Mouse (Mus musculus): Measurements from ENCODE around the gene Cacna2d2. TPM values are rescaled to one million over a fixed set of nuclear protein-coding genes. Genes with fewer than 3 reads are reported as not detected.

The Cacna2d2 gene
- polyA plus RNA-seq, 1 experiment from 2014 or later = 4.6 TPM

DNA sequence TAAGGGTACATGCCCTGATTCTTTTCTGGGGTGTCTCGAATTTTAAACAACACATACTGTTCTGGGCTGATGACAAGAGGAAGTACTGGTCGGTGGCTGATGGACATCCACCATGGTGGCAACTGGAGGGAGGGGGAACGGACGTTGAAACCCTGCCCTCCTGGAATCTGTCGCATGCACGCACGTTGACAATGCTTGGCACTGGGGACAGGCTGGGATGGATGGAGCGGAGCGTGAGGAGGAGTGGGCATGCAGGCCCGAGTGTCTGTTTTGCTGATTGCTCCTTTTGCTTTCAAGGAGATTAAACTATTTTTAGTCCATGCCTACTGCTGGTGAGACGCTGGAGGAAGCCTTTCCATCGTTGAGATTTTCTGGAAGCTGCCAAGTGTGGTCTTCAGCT lies 43.9 kb downstream of the Cacna2d2 start:
- Histone ChIP-seq H3K9me3 (replicated peaks) (no peaks in the 10 kb centered on the region), H3K4me3 (no peak overlapping the region), H3K36me3 (no peaks in the 10 kb centered on the region), H3K27me3 (no peaks in the 10 kb centered on the region), H3K27ac (peak overlapping the region; percentile 73), H3K4me2 (replicated peaks) (no peak overlapping the region), H3K9ac (no peak overlapping the region), H3K4me1 (peaks cover 45% of the 10 kb centered on the region)
- WGBS = 58% methylated on average over 12 of the region's 12 CpGs
- no peak for ATAC-seq (ENCODE audit: low FRiP score)

DNA sequence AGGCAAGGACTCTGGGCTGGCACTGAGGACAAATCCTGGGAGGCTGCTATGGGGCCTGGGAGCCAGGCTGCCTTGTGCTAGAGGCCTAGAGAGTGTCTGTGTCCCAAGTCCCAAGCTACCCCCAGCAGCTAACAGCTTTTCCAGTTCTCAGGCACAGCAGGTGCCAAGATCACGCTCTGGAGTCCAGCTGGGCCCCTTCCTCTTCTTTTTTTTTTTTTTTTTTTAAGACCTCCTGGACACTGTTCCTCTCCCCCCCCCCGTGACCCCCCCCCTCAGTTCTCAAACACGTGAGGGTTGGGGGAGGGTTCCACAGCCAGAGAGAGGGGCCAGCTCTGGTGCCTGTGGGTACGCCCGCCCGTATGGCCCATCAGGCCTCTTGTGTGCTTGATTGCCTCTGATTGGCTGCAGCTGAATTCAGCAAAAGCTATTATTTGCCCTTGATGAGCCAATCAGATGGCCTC lies 45.6 kb downstream of the Cacna2d2 start:
- H3K36me3 ChIP-seq = no peaks in the 10 kb centered on the region
- H3K27ac ChIP-seq = peak overlapping the region; percentile 73
- H3K4me2 ChIP-seq (replicated peaks) = no peak overlapping the region
- ATAC-seq (ENCODE audit: low FRiP score) = peak; percentile 75
- H3K4me3 ChIP-seq = no peak overlapping the region
- no peaks in the 10 kb centered on the region for H3K27me3 ChIP-seq
- H3K4me1 ChIP-seq = peaks cover 54% of the 10 kb centered on the region
- H3K9me3 ChIP-seq (replicated peaks) = no peaks in the 10 kb centered on the region
- no peak overlapping the region for H3K9ac ChIP-seq
- 4% methylated on average over 4 of the region's 6 CpGs for WGBS

GRCm38 (mm10) chr9:107448805-107449517 lies 49.5 kb downstream of the Cacna2d2 start:
- no peaks in the 10 kb centered on the region for H3K9me3 ChIP-seq (replicated peaks)
- no peak overlapping the region for H3K4me2 ChIP-seq (replicated peaks)
- H3K4me3 ChIP-seq = no peak overlapping the region
- no peaks in the 10 kb centered on the region for H3K27me3 ChIP-seq
- H3K9ac ChIP-seq = peak overlapping the region; percentile 18; the same call in 1 of the 2 replicates
- peak overlapping the region; percentile 52; the same call in 1 of the 2 replicates for H3K27ac ChIP-seq
- no peak for ATAC-seq (ENCODE audit: low FRiP score)
- peaks cover 64% of the 10 kb centered on the region for H3K4me1 ChIP-seq
- WGBS = 51% methylated on average over 22 of the region's 22 CpGs
- H3K36me3 ChIP-seq = no peaks in the 10 kb centered on the region

DNA sequence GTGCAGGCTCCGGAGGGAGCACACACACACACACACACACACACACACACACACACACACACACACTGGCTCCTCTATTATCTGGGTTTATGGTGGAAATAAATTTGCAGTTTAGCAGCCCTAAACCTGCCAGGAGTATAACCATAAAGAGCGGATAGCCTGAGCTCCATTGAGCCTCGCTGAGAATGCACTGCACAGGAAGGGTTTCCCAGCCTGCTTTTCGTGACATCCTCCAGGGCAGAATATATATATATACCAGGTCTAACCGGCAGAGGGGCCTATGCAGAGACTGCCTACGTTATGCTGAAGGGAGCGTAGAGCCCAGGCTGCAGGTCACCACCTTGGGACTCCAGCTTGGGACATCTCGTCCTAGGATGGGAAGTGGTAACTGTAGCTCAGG lies 52.0 kb downstream of the Cacna2d2 start:
- no peaks in the 10 kb centered on the region for H3K9me3 ChIP-seq (replicated peaks)
- no peak overlapping the region for H3K4me3 ChIP-seq
- peaks cover 46% of the 10 kb centered on the region for H3K4me1 ChIP-seq
- 0 out of 2 replicates have a peak overlapping the region, but pooled peaks have one; percentile 25 for H3K9ac ChIP-seq
- peak overlapping the region; percentile 66 for H3K27ac ChIP-seq
- ATAC-seq (ENCODE audit: low FRiP score) = no peak
- no peaks in the 10 kb centered on the region for H3K36me3 ChIP-seq
- H3K27me3 ChIP-seq = no peaks in the 10 kb centered on the region
- no peak overlapping the region for H3K4me2 ChIP-seq (replicated peaks)
- 72% methylated on average over 8 of the region's 8 CpGs for WGBS

DNA sequence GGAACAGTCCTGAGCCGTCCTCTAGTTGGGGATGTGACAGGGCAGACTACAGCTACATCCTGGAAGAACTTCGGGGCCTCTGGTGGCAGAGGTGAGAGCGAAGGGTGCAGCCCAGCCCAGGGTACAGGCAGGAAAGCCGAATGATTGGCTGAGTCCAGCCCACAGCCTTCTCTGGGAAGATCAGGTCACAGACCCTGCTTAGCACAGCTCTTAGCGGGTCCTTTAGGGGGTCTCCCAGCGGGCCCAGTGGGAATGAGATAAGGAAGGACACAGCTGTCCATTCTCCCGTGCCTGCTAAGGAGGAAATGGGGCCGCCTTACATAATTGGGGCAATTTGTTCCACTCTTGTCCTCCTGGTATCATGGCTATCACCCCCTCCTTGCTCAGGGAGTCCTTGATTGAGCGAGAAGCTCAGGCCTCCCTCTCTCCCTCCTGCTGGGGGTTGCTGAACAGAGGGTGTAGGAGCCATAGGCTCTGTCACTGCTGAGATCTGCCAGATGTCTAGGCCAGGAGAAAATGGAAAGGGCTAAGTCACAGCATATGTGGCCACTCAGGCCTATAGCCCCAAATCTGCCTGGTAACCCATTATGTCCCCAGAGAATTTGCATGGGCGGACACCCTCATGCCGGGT lies 52.6 kb downstream of the Cacna2d2 start:
- no peaks in the 10 kb centered on the region for H3K9me3 ChIP-seq (replicated peaks)
- H3K9ac ChIP-seq = 0 out of 2 replicates have a peak overlapping the region, but pooled peaks have one; percentile 25
- peak; percentile 73 for ATAC-seq (ENCODE audit: low FRiP score)
- no peak overlapping the region for H3K4me3 ChIP-seq
- no peaks in the 10 kb centered on the region for H3K36me3 ChIP-seq
- whole genome bisulfite sequencing = 41% methylated on average over 11 of the region's 11 CpGs
- H3K27ac ChIP-seq = peak overlapping the region; percentile 66
- H3K27me3 ChIP-seq = no peaks in the 10 kb centered on the region
- H3K4me2 ChIP-seq (replicated peaks) = no peak overlapping the region
- H3K4me1 ChIP-seq = peaks cover 46% of the 10 kb centered on the region

DNA sequence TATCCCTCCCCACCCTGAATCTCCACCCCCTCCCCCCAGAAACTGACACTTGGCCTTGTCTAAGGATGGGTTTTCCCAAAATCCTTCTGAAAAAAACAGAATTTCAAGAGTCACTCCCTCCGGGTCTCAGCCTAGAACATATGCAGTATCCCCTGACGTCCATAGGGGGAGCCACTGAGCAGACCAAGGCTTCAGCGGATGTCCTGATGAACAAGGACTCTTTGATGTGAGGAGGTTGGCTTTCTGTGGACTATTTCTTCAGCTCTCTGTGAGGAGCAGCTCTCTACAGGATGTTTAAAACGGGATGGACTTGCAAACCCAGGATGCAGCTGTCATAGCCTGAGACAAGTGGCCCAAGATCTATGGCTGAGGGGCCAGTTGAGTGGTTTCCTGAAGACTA lies 53.1 kb downstream of the Cacna2d2 start:
- Histone ChIP-seq H3K27ac (peak overlapping the region; percentile 66), H3K9me3 (replicated peaks) (no peaks in the 10 kb centered on the region), H3K4me3 (no peak overlapping the region), H3K27me3 (no peaks in the 10 kb centered on the region), H3K36me3 (no peaks in the 10 kb centered on the region), H3K4me1 (peaks cover 46% of the 10 kb centered on the region), H3K4me2 (replicated peaks) (no peak overlapping the region), H3K9ac (no peak overlapping the region)
- ATAC-seq (ENCODE audit: low FRiP score) = no peak
- 26% methylated on average over 4 of the region's 4 CpGs for WGBS

GRCm38 (mm10) chr9:107453151-107453550 lies 53.7 kb downstream of the Cacna2d2 start:
- ATAC-seq (ENCODE audit: low FRiP score) = no peak
- WGBS = 84% methylated on average over 8 of the region's 8 CpGs
- 0 out of 2 replicates have a peak overlapping the region, but pooled peaks have one; percentile 66 for H3K27ac ChIP-seq
- no peaks in the 10 kb centered on the region for H3K27me3 ChIP-seq
- no peak overlapping the region for H3K4me2 ChIP-seq (replicated peaks)
- H3K4me1 ChIP-seq = peaks cover 46% of the 10 kb centered on the region
- H3K36me3 ChIP-seq = no peaks in the 10 kb centered on the region
- H3K9me3 ChIP-seq (replicated peaks) = no peaks in the 10 kb centered on the region
- H3K4me3 ChIP-seq = no peak overlapping the region
- H3K9ac ChIP-seq = no peak overlapping the region

DNA sequence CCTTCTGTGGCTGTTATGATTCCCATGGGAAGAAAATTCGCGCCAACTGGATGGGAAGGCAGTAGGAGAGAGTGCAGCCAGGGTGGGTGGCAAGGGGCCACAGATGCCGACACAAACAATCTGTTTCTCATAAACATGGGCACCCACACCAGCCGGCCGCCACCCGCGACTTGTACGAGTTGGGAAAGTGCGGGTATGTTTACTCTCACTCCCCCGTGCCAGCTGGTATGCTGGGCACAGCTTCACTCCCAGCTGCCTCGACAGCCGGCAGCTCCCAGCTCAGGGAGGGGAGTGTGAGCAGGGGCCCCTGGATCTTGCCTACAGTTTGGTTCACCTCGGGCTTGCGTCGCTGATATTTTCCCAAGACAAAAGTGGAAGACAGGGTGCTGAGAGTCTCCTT lies 57.3 kb downstream of the Cacna2d2 start:
- Histone ChIP-seq H3K4me3 (no peak overlapping the region), H3K9ac (no peak overlapping the region), H3K4me2 (replicated peaks) (no peak overlapping the region), H3K36me3 (no peaks in the 10 kb centered on the region), H3K27ac (no peak overlapping the region), H3K27me3 (no peaks in the 10 kb centered on the region), H3K9me3 (replicated peaks) (no peaks in the 10 kb centered on the region), H3K4me1 (peaks cover 18% of the 10 kb centered on the region)
- WGBS = 69% methylated on average over 15 of the region's 15 CpGs
- ATAC-seq (ENCODE audit: low FRiP score) = no peak

DNA sequence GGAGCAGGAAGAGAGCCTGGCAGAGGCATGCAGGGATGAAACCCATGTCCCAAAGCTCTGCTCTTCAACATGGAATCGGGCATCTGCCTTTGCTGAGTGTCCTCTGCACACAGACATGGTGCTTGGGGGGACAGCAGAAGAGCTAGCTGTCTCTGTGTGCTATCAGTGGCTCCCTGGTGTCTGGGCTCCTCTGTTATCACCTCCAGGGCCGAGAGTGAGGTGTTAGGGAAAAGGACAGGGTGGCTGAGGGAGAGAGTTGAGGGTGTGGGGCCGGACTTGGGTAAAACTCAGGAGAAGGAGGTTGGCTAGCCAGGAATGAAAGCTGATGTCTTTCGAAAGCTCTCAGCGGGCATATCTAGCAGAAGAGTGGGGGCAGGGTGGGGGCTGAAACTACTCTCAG lies 63.5 kb downstream of the Cacna2d2 start:
- no peak for ATAC-seq (ENCODE audit: low FRiP score)
- no peak overlapping the region for H3K9ac ChIP-seq
- no peak overlapping the region for H3K27ac ChIP-seq
- peaks cover 24% of the 10 kb centered on the region for H3K4me1 ChIP-seq
- 76% methylated on average over 5 of the region's 5 CpGs for WGBS
- no peaks in the 10 kb centered on the region for H3K9me3 ChIP-seq (replicated peaks)
- no peak overlapping the region for H3K4me3 ChIP-seq
- peaks cover 3% of the 10 kb centered on the region; the same call in 1 of the 2 replicates for H3K27me3 ChIP-seq
- H3K4me2 ChIP-seq (replicated peaks) = no peak overlapping the region
- H3K36me3 ChIP-seq = no peaks in the 10 kb centered on the region

DNA sequence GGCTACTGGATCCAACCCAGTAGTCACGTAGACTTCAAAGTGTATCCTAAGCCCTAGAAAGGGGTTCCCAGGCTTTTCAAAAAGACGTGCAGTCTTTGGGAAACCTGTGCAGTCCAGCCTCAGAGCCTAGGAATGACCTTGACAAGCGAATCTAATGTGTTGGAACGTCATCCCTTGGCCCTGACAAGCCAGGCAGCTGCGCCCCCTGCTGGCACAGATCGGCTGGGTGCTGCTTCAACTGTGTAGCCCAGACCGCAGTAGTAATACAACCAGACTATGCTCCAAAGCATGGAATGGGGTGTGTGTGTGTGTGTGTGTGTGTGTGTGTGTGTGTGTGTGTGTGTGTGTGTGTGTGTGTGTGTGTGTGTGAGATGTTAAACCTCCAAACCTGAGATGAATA lies 64.1 kb downstream of the Cacna2d2 start:
- H3K4me2 ChIP-seq (replicated peaks) = no peak overlapping the region
- ATAC-seq (ENCODE audit: low FRiP score) = peak; percentile 81
- H3K4me1 ChIP-seq = peaks cover 24% of the 10 kb centered on the region
- H3K9me3 ChIP-seq (replicated peaks) = no peaks in the 10 kb centered on the region
- H3K36me3 ChIP-seq = no peaks in the 10 kb centered on the region
- H3K27ac ChIP-seq = peak overlapping the region; percentile 55
- H3K27me3 ChIP-seq = peaks cover 3% of the 10 kb centered on the region; the same call in 1 of the 2 replicates
- no peak overlapping the region for H3K4me3 ChIP-seq
- no peak overlapping the region for H3K9ac ChIP-seq
- WGBS = 14% methylated on average over 7 of the region's 7 CpGs

DNA sequence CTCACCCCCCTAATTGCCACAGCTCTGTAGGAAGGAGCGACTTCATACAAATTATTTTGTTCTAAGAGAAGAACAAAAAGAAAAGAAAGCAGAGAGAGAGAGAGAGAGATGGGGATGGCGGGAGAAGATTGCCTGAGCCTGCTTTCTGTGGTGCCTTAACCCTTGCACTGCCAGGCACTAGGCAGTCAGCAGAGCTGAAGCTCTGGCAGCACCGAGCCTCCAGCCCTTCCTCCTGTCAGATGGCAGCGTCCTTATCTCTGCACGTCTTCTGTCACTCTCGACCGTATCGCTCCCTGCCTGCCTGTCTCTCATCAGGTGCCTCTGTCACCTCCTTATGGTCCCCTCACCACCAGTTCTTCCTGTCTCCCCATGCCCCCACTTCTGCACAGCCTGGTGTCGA lies 64.7 kb downstream of the Cacna2d2 start:
- ATAC-seq (ENCODE audit: low FRiP score) = 0 out of 2 replicates have a peak, but pooled peaks have one; percentile 40
- Histone ChIP-seq H3K27me3 (peaks cover 3% of the 10 kb centered on the region; the same call in 1 of the 2 replicates), H3K4me2 (replicated peaks) (no peak overlapping the region), H3K4me1 (peaks cover 25% of the 10 kb centered on the region), H3K27ac (peak overlapping the region; percentile 55; the same call in 1 of the 2 replicates), H3K4me3 (no peak overlapping the region), H3K9ac (peak overlapping the region; percentile 36), H3K9me3 (replicated peaks) (no peaks in the 10 kb centered on the region), H3K36me3 (no peaks in the 10 kb centered on the region)
- 25% methylated on average over 9 of the region's 9 CpGs for WGBS

- H3K36me3 ChIP-seq = no peaks in the 10 kb centered on the region
- H3K4me1 ChIP-seq = peaks cover 40% of the 10 kb centered on the region
- H3K27me3 ChIP-seq = peaks cover 6% of the 10 kb centered on the region; the same call in 1 of the 2 replicates
- no peak overlapping the region for H3K9ac ChIP-seq
- ATAC-seq (ENCODE audit: low FRiP score) = no peak
- H3K4me2 ChIP-seq (replicated peaks) = no peak overlapping the region
- no peak overlapping the region for H3K4me3 ChIP-seq
- WGBS = 20% methylated on average over 6 of the region's 6 CpGs
- no peaks in the 10 kb centered on the region for H3K9me3 ChIP-seq (replicated peaks)
- H3K27ac ChIP-seq = 0 out of 2 replicates have a peak overlapping the region, but pooled peaks have one; percentile 19
These were observed 66.2 kb downstream of the Cacna2d2 start for GRCm38 (mm10) chr9:107465657-107466056.
